Comparison of ENCODE assay signal across 24 mouse cellular contexts in genomic region chr9:30743471-30743870, GRCm38 (mm10).
DNase-seq lines count a peak whose midpoint lies in the region; ATAC-seq and TF ChIP-seq lines count a peak whose summit lies in the region.
"Had no signal": no experiment of that assay in that cellular context is flagged by ENCODE, and none has a peak within 500 bp of the region (broad histone marks: within the 10 kb centered on the region; RNA-seq: fewer than 3 reads in every experiment).

No protein-coding gene starts in this region.

- no peak overlapping the region for H3K9ac ChIP-seq in kidney, postnatal 0 days (ENCODE audit: low read depth, low read length)
- H3K9ac ChIP-seq in embryonic facial prominence, embryonic 13.5 days, result no peak overlapping the region
- H3K9ac ChIP-seq in limb, embryonic 12.5 days (replicated peaks), result no peak overlapping the region
- H3K9ac ChIP-seq: heart, embryonic 15.5 days; intestine, embryonic 15.5 days; limb, embryonic 13.5 days; lung, embryonic 15.5 days; midbrain, embryonic 15.5 days had no signal

- no peak overlapping the region for H3K4me2 ChIP-seq in kidney, postnatal 0 days (ENCODE audit: low read length)
- H3K4me2 ChIP-seq in embryonic facial prominence, embryonic 13.5 days, result peak overlapping the region; percentile 12; the same call in 1 of the 2 replicates
- no peak overlapping the region for H3K4me2 ChIP-seq in limb, embryonic 12.5 days
- H3K4me2 ChIP-seq: heart, embryonic 15.5 days; intestine, embryonic 15.5 days; liver, embryonic 11.5 days; lung, embryonic 15.5 days; midbrain, embryonic 15.5 days had no signal

- intact Hi-C loops in left cerebral cortex, postnatal 10 days (cut with DNase I), result no loop called here

- no peak overlapping the region for H3K27ac ChIP-seq in kidney, postnatal 0 days
- peak overlapping the region; percentile 81 for H3K27ac ChIP-seq in embryonic facial prominence, embryonic 10.5 days (replicated peaks)
- H3K27ac ChIP-seq in embryonic facial prominence, embryonic 13.5 days, result peak overlapping the region; percentile 39; the same call in 1 of the 2 replicates
- peak overlapping the region; percentile 69 for H3K27ac ChIP-seq in limb, embryonic 12.5 days
- H3K27ac ChIP-seq: heart, embryonic 15.5 days; intestine, embryonic 15.5 days; layer of hippocampus, adult 2 months; lung, embryonic 15.5 days; midbrain, embryonic 10.5 days; midbrain, embryonic 15.5 days had no signal

- H3K36me3 ChIP-seq in kidney, postnatal 0 days (ENCODE audit: insufficient read depth, low read length), result no peaks in the 10 kb centered on the region
- no peaks in the 10 kb centered on the region for H3K36me3 ChIP-seq in embryonic facial prominence, embryonic 10.5 days (replicated peaks)
- no peaks in the 10 kb centered on the region for H3K36me3 ChIP-seq in embryonic facial prominence, embryonic 13.5 days
- no peaks in the 10 kb centered on the region for H3K36me3 ChIP-seq in limb, embryonic 12.5 days
- H3K36me3 ChIP-seq: heart, embryonic 15.5 days; intestine, embryonic 15.5 days; limb, embryonic 13.5 days; lung, embryonic 15.5 days; midbrain, embryonic 10.5 days; midbrain, embryonic 15.5 days had no signal

- H3K9me3 ChIP-seq in kidney, postnatal 0 days (replicated peaks; ENCODE audit: low read length), result no peaks in the 10 kb centered on the region
- H3K9me3 ChIP-seq in embryonic facial prominence, embryonic 10.5 days, result no peaks in the 10 kb centered on the region
- no peaks in the 10 kb centered on the region for H3K9me3 ChIP-seq in embryonic facial prominence, embryonic 13.5 days
- H3K9me3 ChIP-seq in limb, embryonic 12.5 days, result no peaks in the 10 kb centered on the region
- H3K9me3 ChIP-seq: heart, embryonic 15.5 days; intestine, embryonic 15.5 days; limb, embryonic 13.5 days; lung, embryonic 15.5 days; midbrain, embryonic 10.5 days; midbrain, embryonic 15.5 days had no signal

- TF ChIP-seq CTCF in kidney, postnatal 0 days (IDR thresholded peaks at IDR 0.05; ENCODE audit: low read depth), result no peak

- WGBS in kidney, postnatal 0 days, result 31% methylated on average over 9 of the region's 9 CpGs
- WGBS in embryonic facial prominence, embryonic 10.5 days, result 17% methylated on average over 9 of the region's 9 CpGs
- WGBS in embryonic facial prominence, embryonic 13.5 days, result 9% methylated on average over 9 of the region's 9 CpGs
- WGBS in limb, embryonic 12.5 days, result 7% methylated on average over 9 of the region's 9 CpGs

- DNase-seq in kidney, postnatal 0 days (ENCODE audit: low spot score), result peak; percentile 51
- no peak for DNase-seq in kidney, postnatal 14 days
- peak; percentile 57 for DNase-seq in embryonic facial prominence, embryonic 10.5 days (ENCODE audit: low spot score)
- DNase-seq in urinary bladder, postnatal 4 days (ENCODE audit: low spot score in 2 of 2), result no peak
- no peak for DNase-seq in left cerebral cortex, postnatal 10 days (ENCODE audit: extremely low spot score in 1 of 2, low spot score in 2 of 2)
- DNase-seq: adrenal gland, postnatal 25 days; B cell, adult 2 months; cerebellum, adult 11-12 months; cerebellum, adult 9-11 months; gastrocnemius, postnatal 10 days; kidney, adult 2 months; kidney, postnatal 25 days had no signal

- no peaks in the 10 kb centered on the region for H3K27me3 ChIP-seq in kidney, postnatal 0 days (ENCODE audit: insufficient read depth, low read length)
- H3K27me3 ChIP-seq in embryonic facial prominence, embryonic 10.5 days (replicated peaks; ENCODE audit: low read depth, poor library complexity, severe bottlenecking), result no peaks in the 10 kb centered on the region
- H3K27me3 ChIP-seq in embryonic facial prominence, embryonic 13.5 days, result no peaks in the 10 kb centered on the region
- H3K27me3 ChIP-seq in limb, embryonic 12.5 days, result no peaks in the 10 kb centered on the region
- H3K27me3 ChIP-seq: heart, embryonic 15.5 days; intestine, embryonic 15.5 days; lung, embryonic 15.5 days; midbrain, embryonic 15.5 days had no signal

- no peak for ATAC-seq in kidney, postnatal 0 days (replicated peaks; ENCODE audit: low FRiP score, low read depth)
- no peak for ATAC-seq in embryonic facial prominence, embryonic 13.5 days (ENCODE audit: insufficient number of reproducible peaks, insufficient read depth, low FRiP score, low TSS enrichment, low read depth)
- no peak for ATAC-seq in limb, embryonic 12.5 days (ENCODE audit: insufficient number of reproducible peaks, insufficient read depth, low FRiP score, low TSS enrichment, low read depth)
- ATAC-seq: forebrain, embryonic 16.5 days; hindbrain, embryonic 16.5 days; intestine, embryonic 15.5 days; midbrain, embryonic 15.5 days had no signal

- no peak overlapping the region for H3K4me3 ChIP-seq in kidney, postnatal 0 days (replicated peaks; ENCODE audit: low read depth, low read length)
- no peak overlapping the region for H3K4me3 ChIP-seq in embryonic facial prominence, embryonic 10.5 days
- no peak overlapping the region for H3K4me3 ChIP-seq in embryonic facial prominence, embryonic 13.5 days
- H3K4me3 ChIP-seq in limb, embryonic 12.5 days (replicated peaks), result no peak overlapping the region
- H3K4me3 ChIP-seq: heart, embryonic 15.5 days; intestine, embryonic 15.5 days; layer of hippocampus, adult 2 months; limb, embryonic 13.5 days; lung, embryonic 15.5 days; midbrain, embryonic 10.5 days; midbrain, embryonic 15.5 days had no signal

- H3K4me1 ChIP-seq in kidney, postnatal 0 days (replicated peaks; ENCODE audit: insufficient read depth, low read length), result no peaks in the 10 kb centered on the region
- peaks cover 54% of the 10 kb centered on the region for H3K4me1 ChIP-seq in embryonic facial prominence, embryonic 10.5 days
- peaks cover 46% of the 10 kb centered on the region for H3K4me1 ChIP-seq in embryonic facial prominence, embryonic 13.5 days
- H3K4me1 ChIP-seq in limb, embryonic 12.5 days (replicated peaks), result peaks cover 47% of the 10 kb centered on the region
- H3K4me1 ChIP-seq: heart, embryonic 15.5 days; midbrain, embryonic 15.5 days had no signal

Comparison
In these comparisons a context has a peak if more than half of its experiments do, and no peak if none do; other contexts are left out.
1. DNase-seq: peak in kidney, postnatal 0 days (single experiment) and embryonic facial prominence, embryonic 10.5 days (single experiment); none in kidney, postnatal 14 days (single experiment), urinary bladder, postnatal 4 days (0 of 2) and left cerebral cortex, postnatal 10 days (0 of 2).